Comparison of ENCODE assay signal across 8 mouse cellular contexts in genomic region chr13:23584331-23584730, GRCm38 (mm10). TPM values are rescaled to one million over a fixed set of nuclear protein-coding genes. Genes with fewer than 3 reads are reported as not detected.
DNase-seq lines count a peak whose midpoint lies in the region; ATAC-seq and TF ChIP-seq lines count a peak whose summit lies in the region.

No protein-coding gene starts in this region.

- DNase-seq in heart, postnatal 25 days (ENCODE audit: low spot score): no peak
- peak; percentile 18 for DNase-seq in NIH3T3 (ENCODE audit: low read depth)
- no peak for DNase-seq in forebrain, postnatal 0 days
- DNase-seq in urinary bladder, adult 2 months (ENCODE audit: low spot score): no peak
- DNase-seq in yolk sac, embryonic 10.5 days (ENCODE audit: low spot score): no peak

- H3K79me2 ChIP-seq in macrophage (ENCODE audit: inconsistent target): no peaks in the 10 kb centered on the region

- peak overlapping the region; percentile 87 for H3K9ac ChIP-seq in heart, embryonic 14.5 days (ENCODE audit: low read length)
- peak overlapping the region; percentile 71; the same call in 1 of the 2 replicates for H3K9ac ChIP-seq in forebrain, postnatal 0 days

- no peak for TF ChIP-seq CTCF in forebrain, postnatal 0 days (IDR thresholded peaks at IDR 0.05; ENCODE audit: low read depth)

- H3K36me3 ChIP-seq in heart, embryonic 14.5 days (ENCODE audit: control insufficient read depth, insufficient read depth, low read length): no peaks in the 10 kb centered on the region
- no peaks in the 10 kb centered on the region for H3K36me3 ChIP-seq in forebrain, postnatal 0 days (ENCODE audit: insufficient read depth)
- no peaks in the 10 kb centered on the region for H3K36me3 ChIP-seq in macrophage (ENCODE audit: inconsistent target)

- peak overlapping the region in 1 of 2 experiments; percentile 49; a peak in 3 of 4 replicates for H3K4me3 ChIP-seq in heart, embryonic 14.5 days (ENCODE audit: control insufficient read depth in 1 of 2, insufficient read depth in 1 of 2, low read depth in 1 of 2, low read length in 2 of 2)
- H3K4me3 ChIP-seq in forebrain, postnatal 0 days (ENCODE audit: low read depth, low read length): peak overlapping the region; percentile 47
- H3K4me3 ChIP-seq in macrophage (ENCODE audit: inconsistent target): peak overlapping the region; percentile 43

- no peaks in the 10 kb centered on the region for H3K27me3 ChIP-seq in heart, embryonic 14.5 days (ENCODE audit: control insufficient read depth, insufficient read depth, low read length)
- H3K27me3 ChIP-seq in forebrain, postnatal 0 days (ENCODE audit: insufficient read depth, low read length): no peaks in the 10 kb centered on the region

- no peaks in the 10 kb centered on the region for H3K9me3 ChIP-seq in heart, embryonic 14.5 days (ENCODE audit: control insufficient read depth, low read length)
- no peaks in the 10 kb centered on the region for H3K9me3 ChIP-seq in forebrain, postnatal 0 days (ENCODE audit: low read length)

- H3K27ac ChIP-seq in heart, embryonic 14.5 days (replicated peaks in 1 of 2; ENCODE audit: control insufficient read depth in 1 of 2, insufficient read depth in 1 of 2, low read depth in 2 of 2, low read length in 2 of 2): peak overlapping the region; percentile 95 to 98
- H3K27ac ChIP-seq in forebrain, postnatal 0 days (ENCODE audit: low read depth, low read length): peak overlapping the region; percentile 94
- H3K27ac ChIP-seq in macrophage: peak overlapping the region; percentile 88

- peaks cover 5 to 15% of the 10 kb centered on the region in 2 experiments for H3K4me1 ChIP-seq in heart, embryonic 14.5 days (ENCODE audit: control insufficient read depth in 2 of 2, insufficient read depth in 2 of 2, low read length in 2 of 2)
- peaks cover 10% of the 10 kb centered on the region; the same call in 1 of the 2 replicates for H3K4me1 ChIP-seq in forebrain, postnatal 0 days (ENCODE audit: insufficient read depth)

- peak overlapping the region; percentile 91 for H3K4me2 ChIP-seq in heart, embryonic 14.5 days (ENCODE audit: low read length)
- H3K4me2 ChIP-seq in forebrain, postnatal 0 days (ENCODE audit: low read depth): peak overlapping the region; percentile 72

- ATAC-seq in heart, embryonic 14.5 days (ENCODE audit: insufficient number of reproducible peaks, insufficient read depth, low FRiP score, low read depth): no peak
- no peak for ATAC-seq in forebrain, postnatal 0 days
- no peak for ATAC-seq in megakaryocyte progenitor cell, adult 5-6 weeks (replicated peaks; ENCODE audit: poor library complexity)

- intact Hi-C loops in heart, postnatal 25 days (cut with DNase I): loop anchor here (5.0 kb wide), 3 partner anchors 52 to 168 kb away; partner anchors contain the start of genes Hist1h2ab, Hist1h2af, Hist1h3b and Hist1h4h

RNA-seq across cellular contexts. Expression of gene Hist1h4d, which starts 2.9 kb away (rescaled TPM):
- polyA plus RNA-seq in heart, embryonic 14.5 days (2014; fragmentation: Nextera tagmentation; extraction: Ambion mirVana): 38.6 and 49.0 TPM in 2 replicates
- 10 to 100 TPM; 54.4 to 63.1 TPM for total RNA-seq in heart, postnatal 25 days (2021)
- 258 and 695 TPM in 2 replicates for total RNA-seq in forebrain, postnatal 0 days (2014; rRNA removed)
- polyA plus RNA-seq in forebrain, postnatal 0 days (2015; fragmentation: Nextera tagmentation; extraction: Ambion mirVana): 25.0 and 42.2 TPM in 2 replicates
- total RNA-seq in macrophage (2018; cell fraction: chromatin; rRNA removed): 10 to 100 TPM in 10 of 26 experiments, 1 to 10 TPM in 16; 2.7 to 28.6 (median 6.7) TPM
- total RNA-seq in macrophage (2018; cell fraction: cytosol; rRNA removed): 10 to 100 TPM; 15.5 to 74.3 (median 36.1) TPM
- total RNA-seq in macrophage (2018; cell fraction: nucleus; rRNA removed): 10 to 100 TPM in 21 of 26 experiments, 1 to 10 TPM in 5; 3.5 to 73.2 (median 16.5) TPM
- 0.13 TPM in 1 of 3 replicates, not detected in the others for polyA plus RNA-seq in macrophage (2018)
- polyA plus RNA-seq in urinary bladder, adult 2 months (2012; rRNA removed): 0.47 and 3.4 TPM in 2 replicates
- 492 and 526 TPM in 2 replicates for total RNA-seq in megakaryocyte progenitor cell, adult 5-6 weeks (2015)
- total RNA-seq in megakaryocyte progenitor cell, adult 5-6 weeks (2017): 951 and 1,054 TPM in 2 replicates

RNA-seq across cellular contexts. Expression of gene Hist1h3d, which starts 8.8 kb away (rescaled TPM):
- polyA plus RNA-seq in heart, embryonic 14.5 days (2014; fragmentation: Nextera tagmentation; extraction: Ambion mirVana): 2.2 and 3.7 TPM in 2 replicates
- 1 to 10 TPM; 3.4 to 3.6 TPM for total RNA-seq in heart, postnatal 25 days (2021)
- total RNA-seq in forebrain, postnatal 0 days (2014; rRNA removed): 73.0 and 78.9 TPM in 2 replicates
- polyA plus RNA-seq in forebrain, postnatal 0 days (2015; fragmentation: Nextera tagmentation; extraction: Ambion mirVana): 0.57 and 0.80 TPM in 2 replicates
- 10 to 100 TPM in 4 of 26 experiments, 1 to 10 TPM in 21, not detected in 1; 1.6 to 20.7 (median 7.1) TPM for total RNA-seq in macrophage (2018; cell fraction: chromatin; rRNA removed)
- 1 to 10 TPM in 25 of 26 experiments, under 1 TPM in 1; 0.99 to 9.3 (median 2.9) TPM for total RNA-seq in macrophage (2018; cell fraction: cytosol; rRNA removed)
- total RNA-seq in macrophage (2018; cell fraction: nucleus; rRNA removed): 10 to 100 TPM in 5 of 26 experiments, 1 to 10 TPM in 21; 1.2 to 23.8 (median 4.6) TPM
- polyA plus RNA-seq in macrophage (2018): 0.13 to 1.1 TPM in 2 of 3 replicates, not detected in the other
- 2.5 and 2.6 TPM in 2 replicates for polyA plus RNA-seq in urinary bladder, adult 2 months (2012; rRNA removed)
- total RNA-seq in megakaryocyte progenitor cell, adult 5-6 weeks (2015): 105 and 131 TPM in 2 replicates
- 118 and 137 TPM in 2 replicates for total RNA-seq in megakaryocyte progenitor cell, adult 5-6 weeks (2017)

RNA-seq across cellular contexts. Expression of gene Hist1h2ad, which starts 10.2 kb away (rescaled TPM):
- polyA plus RNA-seq in heart, embryonic 14.5 days (2014; fragmentation: Nextera tagmentation; extraction: Ambion mirVana): 0.44 and 0.53 TPM in 2 replicates
- total RNA-seq in heart, postnatal 25 days (2021): 1 to 10 TPM; 2.4 to 4.8 TPM
- 204 and 274 TPM in 2 replicates for total RNA-seq in forebrain, postnatal 0 days (2014; rRNA removed)
- polyA plus RNA-seq in forebrain, postnatal 0 days (2015; fragmentation: Nextera tagmentation; extraction: Ambion mirVana): 0.78 TPM in 1 of 2 replicates, not detected in the other
- 10 to 100 TPM in 13 of 26 experiments, 1 to 10 TPM in 9, not detected in 4; 1.7 to 29.9 (median 13.5) TPM for total RNA-seq in macrophage (2018; cell fraction: chromatin; rRNA removed)
- 10 to 100 TPM in 8 of 26 experiments, 1 to 10 TPM in 18; 1.8 to 22.0 (median 5.7) TPM for total RNA-seq in macrophage (2018; cell fraction: cytosol; rRNA removed)
- total RNA-seq in macrophage (2018; cell fraction: nucleus; rRNA removed): 10 to 100 TPM in 6 of 26 experiments, 1 to 10 TPM in 16, not detected in 4; 2.3 to 19.6 (median 6.7) TPM
- not detected in 3 replicates for polyA plus RNA-seq in macrophage (2018)
- polyA plus RNA-seq in urinary bladder, adult 2 months (2012; rRNA removed): 1.6 and 1.9 TPM in 2 replicates
- total RNA-seq in megakaryocyte progenitor cell, adult 5-6 weeks (2015): 1.9 and 3.4 TPM in 2 replicates
- 229 and 1,060 TPM in 2 replicates for total RNA-seq in megakaryocyte progenitor cell, adult 5-6 weeks (2017)

RNA-seq across cellular contexts. Expression of gene Hist1h2bf, which starts 10.3 kb away (rescaled TPM):
- 0.61 and 3.7 TPM in 2 replicates for polyA plus RNA-seq in heart, embryonic 14.5 days (2014; fragmentation: Nextera tagmentation; extraction: Ambion mirVana)
- total RNA-seq in heart, postnatal 25 days (2021): 10 to 100 TPM; 16.8 to 17.6 TPM
- 226 and 289 TPM in 2 replicates for total RNA-seq in forebrain, postnatal 0 days (2014; rRNA removed)
- polyA plus RNA-seq in forebrain, postnatal 0 days (2015; fragmentation: Nextera tagmentation; extraction: Ambion mirVana): not detected in 2 replicates
- 10 to 100 TPM in 1 of 26 experiments, 1 to 10 TPM in 7, not detected in 18; 2.5 to 14.3 (median 4.4) TPM for total RNA-seq in macrophage (2018; cell fraction: chromatin; rRNA removed)
- total RNA-seq in macrophage (2018; cell fraction: cytosol; rRNA removed): 10 to 100 TPM in 14 of 26 experiments, 1 to 10 TPM in 12; 2.2 to 37.9 (median 12.3) TPM
- 10 to 100 TPM in 1 of 26 experiments, 1 to 10 TPM in 19, not detected in 6; 2.0 to 18.2 (median 3.3) TPM for total RNA-seq in macrophage (2018; cell fraction: nucleus; rRNA removed)
- not detected in 3 replicates for polyA plus RNA-seq in macrophage (2018)
- 0.75 TPM in 1 of 2 replicates, not detected in the other for polyA plus RNA-seq in urinary bladder, adult 2 months (2012; rRNA removed)
- total RNA-seq in megakaryocyte progenitor cell, adult 5-6 weeks (2015): 321 and 327 TPM in 2 replicates
- 466 and 575 TPM in 2 replicates for total RNA-seq in megakaryocyte progenitor cell, adult 5-6 weeks (2017)

RNA-seq across cellular contexts. Expression of gene Hist1h2bg, which starts 13.1 kb away (rescaled TPM):
- 3.7 and 6.2 TPM in 2 replicates for polyA plus RNA-seq in heart, embryonic 14.5 days (2014; fragmentation: Nextera tagmentation; extraction: Ambion mirVana)
- total RNA-seq in heart, postnatal 25 days (2021): 10 to 100 TPM; 28.4 to 48.1 TPM
- total RNA-seq in forebrain, postnatal 0 days (2014; rRNA removed): 367 and 594 TPM in 2 replicates
- polyA plus RNA-seq in forebrain, postnatal 0 days (2015; fragmentation: Nextera tagmentation; extraction: Ambion mirVana): 3.0 and 3.6 TPM in 2 replicates
- 10 to 100 TPM in 17 of 26 experiments, 1 to 10 TPM in 9; 3.7 to 73.8 (median 11.9) TPM for total RNA-seq in macrophage (2018; cell fraction: chromatin; rRNA removed)
- total RNA-seq in macrophage (2018; cell fraction: cytosol; rRNA removed): 100 to 1,000 TPM in 1 of 26 experiments, 10 to 100 TPM in 25; 17.9 to 110 (median 36.8) TPM
- total RNA-seq in macrophage (2018; cell fraction: nucleus; rRNA removed): 10 to 100 TPM in 23 of 26 experiments, 1 to 10 TPM in 3; 3.5 to 63.4 (median 21.2) TPM
- 0.65 to 7.9 TPM (median 2.9 TPM) in 3 replicates for polyA plus RNA-seq in macrophage (2018)
- polyA plus RNA-seq in urinary bladder, adult 2 months (2012; rRNA removed): 7.4 and 9.9 TPM in 2 replicates
- total RNA-seq in megakaryocyte progenitor cell, adult 5-6 weeks (2015): 285 and 322 TPM in 2 replicates
- total RNA-seq in megakaryocyte progenitor cell, adult 5-6 weeks (2017): 1,174 and 1,244 TPM in 2 replicates
